ENCODE assay signal across 9 mouse cellular contexts in genomic region chr11:40753836-40754235, GRCm38 (mm10). TPM values are rescaled to one million over a fixed set of nuclear protein-coding genes. Genes with fewer than 3 reads are reported as not detected.
DNase-seq lines count a peak whose midpoint lies in the region; ATAC-seq and TF ChIP-seq lines count a peak whose summit lies in the region.
"Had no signal": no experiment of that assay in that cellular context is flagged by ENCODE, and none has a peak within 500 bp of the region (broad histone marks: within the 10 kb centered on the region; RNA-seq: fewer than 3 reads in every experiment).

No protein-coding gene starts in this region.

- no peak overlapping the region for H3K27ac ChIP-seq in lung, embryonic 14.5 days (ENCODE audit: low read depth)
- no peak overlapping the region for H3K27ac ChIP-seq in hindbrain, embryonic 16.5 days (ENCODE audit: low read depth, low read length)

- peaks cover 14% of the 10 kb centered on the region for H3K36me3 ChIP-seq in lung, embryonic 14.5 days (ENCODE audit: insufficient read depth)
- H3K36me3 ChIP-seq in hindbrain, embryonic 16.5 days (ENCODE audit: control insufficient read depth, insufficient read depth, low read length), result no peaks in the 10 kb centered on the region

- peak; percentile 39 for DNase-seq in lung, embryonic 14.5 days
- no peak for DNase-seq in lung, postnatal 4 days
- DNase-seq in heart, adult 18-20 months, result peak; percentile 36 to 61
- DNase-seq in skeletal muscle tissue, adult 2 months (ENCODE audit: low read depth, low spot score), result peak; percentile 38
- no peak for DNase-seq in cerebellum, postnatal 4 days (ENCODE audit: low spot score in 2 of 2)
- DNase-seq in cerebellum, postnatal 14 days, result no peak
- DNase-seq: adrenal gland, adult 2 months; lung, postnatal 10 days had no signal

- no peak overlapping the region; the same call in 1 of the 2 replicates for H3K4me3 ChIP-seq in lung, embryonic 14.5 days (ENCODE audit: low read depth, low read length)
- no peak overlapping the region for H3K4me3 ChIP-seq in hindbrain, embryonic 16.5 days (ENCODE audit: low read length)

- no peaks in the 10 kb centered on the region for H3K27me3 ChIP-seq in lung, embryonic 14.5 days (ENCODE audit: insufficient read depth, low read length)
- no peaks in the 10 kb centered on the region for H3K27me3 ChIP-seq in hindbrain, embryonic 16.5 days (replicated peaks; ENCODE audit: control insufficient read depth, insufficient read depth, low read length)

- WGBS in lung, embryonic 14.5 days, result 38% methylated on average over 6 of the region's 6 CpGs
- WGBS in hindbrain, embryonic 16.5 days, result 83% methylated on average over 6 of the region's 6 CpGs

- H3K9me3 ChIP-seq in lung, embryonic 14.5 days (ENCODE audit: low read depth, low read length), result no peaks in the 10 kb centered on the region
- H3K9me3 ChIP-seq in hindbrain, embryonic 16.5 days (ENCODE audit: control insufficient read depth, low read length), result no peaks in the 10 kb centered on the region

- H3K4me1 ChIP-seq in lung, embryonic 14.5 days (ENCODE audit: insufficient read depth), result no peaks in the 10 kb centered on the region
- H3K4me1 ChIP-seq in hindbrain, embryonic 16.5 days (ENCODE audit: control insufficient read depth, insufficient read depth, low read depth, low read length), result peaks cover 8% of the 10 kb centered on the region

- H3K9ac ChIP-seq in lung, embryonic 14.5 days, result no peak overlapping the region
- no peak overlapping the region for H3K9ac ChIP-seq in hindbrain, embryonic 16.5 days (ENCODE audit: low read depth, low read length)

- H3K4me2 ChIP-seq in lung, embryonic 14.5 days, result peak overlapping the region; percentile 64
- H3K4me2 ChIP-seq in hindbrain, embryonic 16.5 days (ENCODE audit: low read length), result peak overlapping the region; percentile 93

- no peak for ATAC-seq in lung, embryonic 14.5 days (ENCODE audit: insufficient read depth)
- ATAC-seq in hindbrain, embryonic 16.5 days, result no peak

- no peak for TF ChIP-seq CTCF in lung, embryonic 14.5 days (IDR thresholded peaks at IDR 0.05; ENCODE audit: low read depth)

RNA-seq across cellular contexts. Expression of gene Ccng1, which starts 1.3 kb away (rescaled TPM):
- polyA plus RNA-seq in lung, embryonic 14.5 days (2014; fragmentation: Nextera tagmentation; extraction: Ambion mirVana), result 35.8 and 42.0 TPM in 2 replicates
- 100 to 1,000 TPM; 495 to 546 TPM for total RNA-seq in heart, adult 18-20 months (2021)
- polyA plus RNA-seq in hindbrain, embryonic 16.5 days (2015; fragmentation: Nextera tagmentation; extraction: Ambion mirVana), result 44.4 TPM in 2 replicates

RNA-seq across cellular contexts. Expression of gene Nudcd2, which starts 20.4 kb away (rescaled TPM):
- polyA plus RNA-seq in lung, embryonic 14.5 days (2014; fragmentation: Nextera tagmentation; extraction: Ambion mirVana), result 167 and 172 TPM in 2 replicates
- total RNA-seq in heart, adult 18-20 months (2021), result 10 to 100 TPM; 14.0 to 16.8 TPM
- 57.7 and 61.1 TPM in 2 replicates for polyA plus RNA-seq in hindbrain, embryonic 16.5 days (2015; fragmentation: Nextera tagmentation; extraction: Ambion mirVana)

RNA-seq across cellular contexts. Expression of gene Hmmr, which starts 20.6 kb away (rescaled TPM):
- 62.9 and 63.7 TPM in 2 replicates for polyA plus RNA-seq in lung, embryonic 14.5 days (2014; fragmentation: Nextera tagmentation; extraction: Ambion mirVana)
- total RNA-seq in heart, adult 18-20 months (2021), result under 1 TPM; 0.25 to 0.49 TPM
- polyA plus RNA-seq in hindbrain, embryonic 16.5 days (2015; fragmentation: Nextera tagmentation; extraction: Ambion mirVana), result 7.0 and 8.1 TPM in 2 replicates

RNA-seq across cellular contexts. Expression of gene Mat2b, which starts 58.8 kb away (rescaled TPM):
- polyA plus RNA-seq in lung, embryonic 14.5 days (2014; fragmentation: Nextera tagmentation; extraction: Ambion mirVana), result 85.1 and 93.4 TPM in 2 replicates
- 10 to 100 TPM; 94.5 to 96.3 TPM for total RNA-seq in heart, adult 18-20 months (2021)
- polyA plus RNA-seq in hindbrain, embryonic 16.5 days (2015; fragmentation: Nextera tagmentation; extraction: Ambion mirVana), result 57.8 and 59.0 TPM in 2 replicates

Comparison
In these comparisons a context has a peak if more than half of its experiments do, and no peak if none do; other contexts are left out.
1. DNase-seq: peak in lung, embryonic 14.5 days (single experiment), heart, adult 18-20 months (2 of 2) and skeletal muscle tissue, adult 2 months (single experiment); none in lung, postnatal 4 days (0 of 2), cerebellum, postnatal 4 days (0 of 2) and cerebellum, postnatal 14 days (0 of 2).